Mouse (Mus musculus) frontal cortex, postnatal 14 days (tissue): ENCODE measurements at regions not wholly inside any gene's neighbourhood (a gene's known extent, or its start where the extent isn't known, plus 50 kb on each side); places are given as distances from the start of the nearest gene placed in this dataset.

Source experiments
- DNase-seq, 2 experiments: peaks; one replicate each; pipeline ENCODE4 v3.0.0; 2022; ENCODE audit warnings: low spot score in 2 of 2

- no peak for DNase-seq
Observed at GRCm38 (mm10) chr6:127207308-127207707, 55.3 kb upstream of the Ccnd2 start.

- DNase-seq, result no peak
Observed at GRCm38 (mm10) chr6:127213355-127213754, 61.4 kb upstream of the Ccnd2 start.

DNA sequence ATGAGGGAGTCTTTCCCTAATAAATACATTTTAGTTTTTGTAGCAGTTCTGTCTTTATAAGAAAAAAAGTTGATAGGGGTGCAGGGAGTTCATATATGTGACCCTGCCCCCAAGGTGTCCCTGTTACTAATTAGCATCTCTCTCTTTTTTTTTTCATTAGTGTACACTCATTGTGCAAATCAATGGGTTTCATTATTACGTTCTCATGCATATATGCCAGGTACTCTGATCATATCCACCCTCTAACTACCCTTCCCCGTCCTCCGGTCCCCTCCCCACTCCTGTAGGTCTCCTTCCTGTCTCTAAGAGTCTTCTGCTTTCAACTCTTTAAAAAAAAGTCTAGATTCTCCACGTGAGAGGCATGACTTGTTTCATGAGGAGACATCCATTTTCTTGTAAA is 63.9 kb upstream of the Ccnd2 start:
- no peak for DNase-seq

GRCm38 (mm10) chr6:127218634-127219445 is 66.8 kb upstream of the Ccnd2 start:
- peak in 1 of 2 experiments; percentile 7 for DNase-seq

- DNase-seq, result no peak
Observed at GRCm38 (mm10) chr6:127219446-127219802, 67.4 kb upstream of the Ccnd2 start.

DNA sequence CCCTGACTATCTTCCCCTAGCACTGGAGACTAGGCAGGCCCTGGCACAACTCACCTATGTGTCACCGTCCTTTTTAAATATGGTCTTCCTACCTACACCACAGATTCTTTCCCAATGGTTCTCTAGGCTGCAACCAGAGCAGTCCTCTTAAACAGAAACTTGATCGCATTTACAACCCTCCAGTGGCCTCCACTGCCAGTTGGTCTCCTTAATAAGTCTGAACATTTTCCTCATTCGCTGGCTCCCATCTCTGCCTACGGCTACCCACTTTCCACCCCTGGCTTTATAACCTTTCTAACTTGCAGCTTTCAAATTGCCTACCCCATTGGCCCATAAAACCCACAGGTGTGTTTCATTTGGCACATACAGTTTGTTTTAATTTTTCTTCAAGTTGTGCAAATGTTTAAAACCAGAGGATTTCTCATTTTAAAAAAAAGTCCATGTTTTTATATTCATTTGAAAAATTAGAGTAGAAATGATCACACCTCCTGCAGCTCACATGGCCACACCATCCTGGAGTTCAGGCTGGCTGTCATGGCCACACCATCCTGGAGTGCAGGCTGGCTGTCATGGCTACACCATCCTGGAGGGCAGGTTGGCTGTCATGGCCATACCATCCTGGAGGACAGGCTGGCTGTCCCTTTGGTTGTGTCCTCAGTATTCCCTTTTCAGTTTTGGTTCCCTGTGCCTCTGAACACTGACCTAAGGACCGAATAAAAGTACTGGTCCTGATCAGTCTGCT is 74.4 kb upstream of the Ccnd2 start:
- no peak for DNase-seq

DNA sequence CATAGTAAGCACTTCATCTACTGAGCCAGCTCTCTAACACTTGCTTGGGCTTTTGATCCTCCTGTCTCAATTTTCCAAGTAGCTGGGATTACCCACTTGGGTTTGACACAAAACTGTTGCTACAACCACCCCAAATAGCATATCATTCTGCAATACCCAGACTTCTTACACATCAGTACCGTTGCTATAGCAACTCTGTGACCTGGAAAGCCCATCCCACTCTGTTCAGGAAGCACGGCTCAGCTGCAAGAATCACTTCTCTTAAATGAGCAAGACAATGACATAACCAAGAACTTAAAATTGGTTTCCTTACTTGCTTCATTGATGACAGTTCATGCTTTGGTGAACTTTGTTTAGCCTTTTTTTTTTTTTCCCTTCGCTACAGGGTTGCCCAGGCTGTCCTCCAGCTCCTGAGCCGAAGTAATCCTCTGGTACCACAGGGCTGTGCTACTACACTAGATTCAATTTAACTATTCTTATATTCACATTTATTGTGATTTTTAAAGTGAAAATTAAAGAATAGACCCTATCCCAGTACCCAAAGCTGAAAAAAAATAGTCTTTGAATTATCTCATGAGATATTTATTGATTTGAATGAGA is 84.6 kb upstream of the Ccnd2 start:
- peak in 1 of 2 experiments; percentile 14 for DNase-seq

DNA sequence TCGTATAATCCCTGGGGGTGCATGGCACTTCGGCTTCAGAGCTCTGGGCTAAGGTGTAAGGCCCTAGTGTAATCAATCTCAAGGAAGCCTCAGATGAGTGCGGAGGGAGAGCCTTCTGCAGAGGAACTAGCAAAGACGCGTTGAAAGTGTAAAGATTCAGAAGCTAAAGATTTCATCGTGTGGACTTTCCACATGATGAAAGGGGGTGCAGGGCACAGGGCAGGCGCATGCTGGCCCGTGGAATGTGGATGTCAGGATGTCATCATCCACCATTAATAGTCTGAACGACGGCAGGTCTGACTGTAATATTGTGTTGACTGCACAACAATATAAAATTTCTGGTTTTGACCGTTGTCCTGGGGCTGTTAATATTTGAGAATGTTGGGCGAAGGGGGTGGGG is 85.2 kb upstream of the Ccnd2 start:
- no peak for DNase-seq

DNA sequence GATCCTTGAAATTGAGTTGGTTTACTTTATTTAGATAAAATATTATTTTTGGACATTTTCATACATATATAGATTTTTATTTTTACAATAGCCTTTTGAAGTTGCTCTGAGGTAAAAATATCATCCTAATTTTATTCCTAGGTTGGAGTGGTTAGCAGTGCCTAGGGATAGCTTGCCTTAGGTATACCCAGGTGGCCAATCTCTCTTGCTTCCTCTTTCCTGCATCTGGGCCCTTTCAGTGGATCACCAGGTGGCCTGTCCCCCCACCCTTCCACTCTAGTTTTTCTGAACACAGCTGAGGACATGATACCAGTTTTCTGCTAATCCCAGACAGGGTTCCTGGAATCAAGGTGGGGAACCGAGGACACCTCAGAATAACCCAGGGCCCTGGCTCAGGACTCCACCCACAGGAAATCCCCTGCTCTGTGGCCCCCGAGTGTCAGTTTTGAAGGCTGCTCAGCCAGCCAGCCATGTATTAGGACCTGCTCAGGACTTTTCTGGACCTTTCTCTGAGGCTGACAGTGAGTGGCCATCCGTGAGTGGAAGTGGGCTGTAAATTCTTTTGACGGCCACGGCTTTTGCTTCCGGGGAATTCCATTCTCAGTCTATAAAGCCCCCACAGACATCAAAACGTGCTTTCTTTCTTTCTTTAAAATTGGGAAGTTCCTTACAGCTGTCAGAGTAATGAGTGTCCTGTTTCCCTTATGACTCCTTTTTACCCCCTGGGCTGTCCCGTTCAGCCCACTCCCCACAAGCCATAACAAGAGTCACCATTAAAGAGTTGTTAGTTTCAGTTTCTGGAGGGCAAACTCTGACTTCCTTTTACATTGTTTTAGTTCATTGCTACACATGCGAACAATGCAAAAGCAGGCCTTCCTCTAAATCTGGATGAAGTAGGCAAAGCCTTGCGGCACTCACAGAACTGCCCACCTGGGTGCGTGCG is 87.8 kb upstream of the Ccnd2 start:
- DNase-seq, result no peak

- no peak for DNase-seq
Observed at GRCm38 (mm10) chr6:127240472-127241375, 88.7 kb upstream of the Ccnd2 start.

DNA sequence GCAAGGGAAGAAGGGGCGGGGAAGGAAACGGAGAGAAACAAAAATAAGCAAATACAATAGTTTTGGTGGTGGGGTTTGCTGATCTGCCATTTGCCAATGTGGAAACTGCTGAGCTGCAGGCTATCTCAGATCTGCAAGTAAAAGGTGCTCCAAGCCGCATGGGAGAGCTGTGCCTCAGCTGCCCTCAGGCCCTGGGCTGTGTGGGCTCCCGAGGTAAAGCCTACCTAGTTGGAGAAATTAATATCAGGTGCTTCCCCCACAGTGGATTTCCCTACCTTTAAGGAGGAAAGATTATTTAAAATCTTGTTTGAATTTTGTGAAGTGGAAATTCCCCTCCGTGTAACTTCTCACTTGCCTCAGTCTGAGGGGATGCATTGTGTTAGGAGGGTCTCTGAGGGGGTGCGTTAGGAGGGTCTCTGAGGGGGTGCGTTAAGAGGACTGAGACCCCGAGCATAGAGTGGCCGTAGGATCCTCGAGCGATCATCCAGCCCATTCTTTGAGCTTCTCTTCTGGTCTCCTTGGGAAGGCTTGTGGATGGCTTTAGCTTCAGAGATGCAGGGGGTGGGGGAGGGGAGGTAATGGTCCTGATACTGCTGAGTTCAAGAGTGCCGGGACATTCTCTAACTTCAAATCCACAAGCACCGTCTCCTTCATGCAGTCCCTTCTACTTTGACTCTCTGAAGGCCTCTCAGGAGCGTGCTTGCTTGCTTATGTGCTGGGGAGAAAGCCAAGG is 89.9 kb upstream of the Ccnd2 start:
- DNase-seq, result no peak

GRCm38 (mm10) chr6:127243032-127243431 is 91.0 kb upstream of the Ccnd2 start:
- no peak for DNase-seq

- DNase-seq, result no peak
Observed at GRCm38 (mm10) chr6:127245814-127246440, 93.9 kb upstream of the Ccnd2 start.

GRCm38 (mm10) chr6:127246730-127247129 is 94.7 kb upstream of the Ccnd2 start:
- DNase-seq, result no peak

DNA sequence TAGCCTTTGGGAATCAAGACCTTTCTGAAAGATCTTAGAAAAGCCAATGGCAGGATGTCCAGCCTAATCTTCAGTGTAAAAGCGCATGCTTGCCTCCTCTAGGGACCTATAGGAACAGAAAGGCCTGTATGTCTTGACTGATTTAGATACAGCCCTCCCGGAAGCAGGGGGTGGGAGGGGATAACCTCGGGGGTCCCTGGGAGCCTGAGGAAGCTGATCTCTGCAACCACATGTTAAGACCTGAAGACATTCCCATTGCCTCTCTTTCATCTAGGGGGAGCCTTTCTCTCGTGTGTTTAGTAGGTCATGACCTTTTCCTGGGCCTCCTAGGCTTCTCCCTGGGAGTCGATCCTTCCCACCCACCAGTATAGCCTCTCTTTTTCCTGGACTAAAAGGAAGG is 95.3 kb upstream of the Ccnd2 start:
- DNase-seq, result no peak

GRCm38 (mm10) chr6:127250181-127250873 is 98.3 kb upstream of the Ccnd2 start:
- no peak for DNase-seq

GRCm38 (mm10) chr6:127250874-127251670 is 99.1 kb upstream of the Ccnd2 start:
- no peak for DNase-seq

DNA sequence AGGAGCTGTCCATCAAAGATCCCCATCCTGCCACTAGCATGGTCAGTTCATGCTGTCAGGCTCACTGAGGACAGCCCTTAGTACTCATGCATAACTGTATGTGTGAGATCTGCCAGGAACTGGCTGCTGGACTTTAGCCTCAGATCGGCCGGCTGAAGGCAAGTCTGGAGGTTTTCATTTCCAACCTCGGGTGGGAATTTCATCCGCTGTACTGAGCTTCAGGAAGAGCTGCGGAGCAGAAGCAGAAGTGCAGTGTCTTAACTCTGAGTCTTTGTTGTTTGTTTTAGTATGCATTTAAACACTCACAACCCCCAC is 99.6 kb upstream of the Ccnd2 start:
- no peak for DNase-seq
